Mouse (Mus musculus): Measurements from ENCODE around the gene Nrde2. TPM values are rescaled to one million over a fixed set of nuclear protein-coding genes. Genes with fewer than 3 reads are reported as not detected.
"Not testable (repeated sequence)": the region's sequence is repeated elsewhere in the genome, so short reads cannot be mapped to it uniquely, and the experiment has no call there.

The Nrde2 gene
- polyA plus RNA-seq, 1 experiment from 2014 or later: 19.8 TPM

- Histone ChIP-seq H3K4me1 (replicated peaks) (peaks cover 22% of the 10 kb centered on the region), H3K9me3 (no peaks in the 10 kb centered on the region), H3K4me3 (replicated peaks) (no peak overlapping the region), H3K9ac (replicated peaks) (no peak overlapping the region), H3K4me2 (no peak overlapping the region), H3K27ac (no peak overlapping the region), H3K36me3 (no peaks in the 10 kb centered on the region), H3K27me3 (no peaks in the 10 kb centered on the region)
- ATAC-seq (ENCODE audit: insufficient number of reproducible peaks, insufficient read depth, low FRiP score, low TSS enrichment, low read depth): no peak
- 58% methylated on average over 7 of the region's 7 CpGs for WGBS
These were observed 37.3 kb upstream of the Nrde2 start for GRCm38 (mm10) chr12:100196786-100197185.

GRCm38 (mm10) chr12:100194181-100194580 is 34.7 kb upstream of the Nrde2 start:
- Histone ChIP-seq H3K4me2 (no peak overlapping the region), H3K9ac (replicated peaks) (no peak overlapping the region), H3K9me3 (no peaks in the 10 kb centered on the region), H3K27ac (no peak overlapping the region), H3K27me3 (no peaks in the 10 kb centered on the region), H3K4me1 (replicated peaks) (peaks cover 12% of the 10 kb centered on the region; the same call in 1 of the 2 replicates), H3K4me3 (replicated peaks) (no peak overlapping the region), H3K36me3 (no peaks in the 10 kb centered on the region)
- no peak for ATAC-seq (ENCODE audit: insufficient number of reproducible peaks, insufficient read depth, low FRiP score, low TSS enrichment, low read depth)
- 92% methylated on average over 1 of the region's 1 CpGs for WGBS

GRCm38 (mm10) chr12:100190802-100191201 is 31.3 kb upstream of the Nrde2 start:
- H3K27me3 ChIP-seq: no peaks in the 10 kb centered on the region
- H3K27ac ChIP-seq: no peak overlapping the region
- no peaks in the 10 kb centered on the region for H3K36me3 ChIP-seq
- H3K9ac ChIP-seq (replicated peaks): no peak overlapping the region
- no peak for ATAC-seq (ENCODE audit: insufficient number of reproducible peaks, insufficient read depth, low FRiP score, low TSS enrichment, low read depth)
- no peak overlapping the region for H3K4me2 ChIP-seq
- H3K4me1 ChIP-seq (replicated peaks): peaks cover 7% of the 10 kb centered on the region; the same call in 1 of the 2 replicates
- WGBS: 91% methylated on average over 6 of the region's 6 CpGs
- H3K4me3 ChIP-seq (replicated peaks): no peak overlapping the region
- H3K9me3 ChIP-seq: no peaks in the 10 kb centered on the region

- Histone ChIP-seq H3K9ac (replicated peaks) (peak overlapping the region; percentile 63), H3K36me3 (no peaks in the 10 kb centered on the region), H3K4me1 (replicated peaks) (peaks cover 7% of the 10 kb centered on the region; the same call in 1 of the 2 replicates), H3K27ac (peak overlapping the region; percentile 100), H3K27me3 (no peaks in the 10 kb centered on the region), H3K4me3 (replicated peaks) (peak overlapping the region; percentile 60), H3K4me2 (peak overlapping the region; percentile 75), H3K9me3 (no peaks in the 10 kb centered on the region)
- no peak; the same call in 1 of the 2 replicates for ATAC-seq (ENCODE audit: insufficient number of reproducible peaks, insufficient read depth, low FRiP score, low TSS enrichment, low read depth)
- WGBS: under 1% methylated on average over 29 of the region's 29 CpGs
These were observed 28.4 kb upstream of the Nrde2 start for GRCm38 (mm10) chr12:100187756-100188430.

GRCm38 (mm10) chr12:100187013-100187755 is 27.7 kb upstream of the Nrde2 start:
- under 1% methylated on average over 52 of the region's 52 CpGs for WGBS
- peak; percentile 100 for ATAC-seq (ENCODE audit: insufficient number of reproducible peaks, insufficient read depth, low FRiP score, low TSS enrichment, low read depth)
- H3K4me3 ChIP-seq (replicated peaks): peak overlapping the region; percentile 60

GRCm38 (mm10) chr12:100186376-100186775 is 26.9 kb upstream of the Nrde2 start:
- H3K9me3 ChIP-seq: no peaks in the 10 kb centered on the region
- WGBS: 6% methylated on average over 6 of the region's 6 CpGs
- no peaks in the 10 kb centered on the region for H3K36me3 ChIP-seq
- peak overlapping the region; percentile 84 for H3K9ac ChIP-seq (replicated peaks)
- H3K4me1 ChIP-seq (replicated peaks): peaks cover 8% of the 10 kb centered on the region; the same call in 1 of the 2 replicates
- no peaks in the 10 kb centered on the region for H3K27me3 ChIP-seq
- H3K27ac ChIP-seq: peak overlapping the region; percentile 100
- ATAC-seq (ENCODE audit: insufficient number of reproducible peaks, insufficient read depth, low FRiP score, low TSS enrichment, low read depth): no peak
- peak overlapping the region; percentile 75 for H3K4me2 ChIP-seq
- peak overlapping the region; percentile 60 for H3K4me3 ChIP-seq (replicated peaks)

More at GRCm38 (mm10) chr12:100187013-100187755, 27.7 kb upstream of the Nrde2 start:
- H3K9ac ChIP-seq (replicated peaks): peak overlapping the region; percentile 84
- H3K4me1 ChIP-seq (replicated peaks): peaks cover 7% of the 10 kb centered on the region; the same call in 1 of the 2 replicates
- no peaks in the 10 kb centered on the region for H3K9me3 ChIP-seq
- H3K27me3 ChIP-seq: no peaks in the 10 kb centered on the region
- peak overlapping the region; percentile 100 for H3K27ac ChIP-seq
- H3K36me3 ChIP-seq: no peaks in the 10 kb centered on the region
- peak overlapping the region; percentile 75 for H3K4me2 ChIP-seq

- Histone ChIP-seq H3K4me3 (replicated peaks) (no peak overlapping the region), H3K9ac (replicated peaks) (no peak overlapping the region), H3K36me3 (no peaks in the 10 kb centered on the region), H3K4me2 (0 out of 2 replicates have a peak overlapping the region, but pooled peaks have one; percentile 75), H3K9me3 (no peaks in the 10 kb centered on the region), H3K27ac (0 out of 2 replicates have a peak overlapping the region, but pooled peaks have one; percentile 47), H3K4me1 (replicated peaks) (peaks cover 12% of the 10 kb centered on the region; the same call in 1 of the 2 replicates), H3K27me3 (no peaks in the 10 kb centered on the region)
- no peak for ATAC-seq (ENCODE audit: insufficient number of reproducible peaks, insufficient read depth, low FRiP score, low TSS enrichment, low read depth)
- 82% methylated on average over 7 of the region's 7 CpGs for WGBS
These were observed 26.4 kb upstream of the Nrde2 start for GRCm38 (mm10) chr12:100185897-100186296.

- not testable (repeated sequence) for H3K4me3 ChIP-seq (replicated peaks); H3K4me2 ChIP-seq; H3K9ac ChIP-seq (replicated peaks); H3K9me3 ChIP-seq; H3K27ac ChIP-seq; H3K36me3 ChIP-seq; ATAC-seq (ENCODE audit: insufficient number of reproducible peaks, insufficient read depth, low FRiP score, low TSS enrichment, low read depth); H3K27me3 ChIP-seq
- WGBS: 87% methylated on average over 2 of the region's 2 CpGs
- H3K4me1 ChIP-seq (replicated peaks): peaks cover 12% of the 10 kb centered on the region; the same call in 1 of the 2 replicates
These were observed 25.5 kb upstream of the Nrde2 start for GRCm38 (mm10) chr12:100184976-100185375.

GRCm38 (mm10) chr12:100183970-100184369 is 24.5 kb upstream of the Nrde2 start:
- Histone ChIP-seq H3K4me1 (replicated peaks) (peaks cover 12% of the 10 kb centered on the region; the same call in 1 of the 2 replicates), H3K9me3 (no peaks in the 10 kb centered on the region), H3K27ac (no peak overlapping the region), H3K36me3 (no peaks in the 10 kb centered on the region), H3K4me3 (replicated peaks) (no peak overlapping the region), H3K4me2 (no peak overlapping the region), H3K9ac (replicated peaks) (no peak overlapping the region), H3K27me3 (no peaks in the 10 kb centered on the region)
- WGBS: 41% methylated on average over 5 of the region's 5 CpGs
- ATAC-seq (ENCODE audit: insufficient number of reproducible peaks, insufficient read depth, low FRiP score, low TSS enrichment, low read depth): no peak

GRCm38 (mm10) chr12:100182676-100183075 is 23.2 kb upstream of the Nrde2 start:
- Histone ChIP-seq H3K4me2 (no peak overlapping the region), H3K27ac (no peak overlapping the region), H3K4me1 (replicated peaks) (peaks cover 14% of the 10 kb centered on the region), H3K9ac (replicated peaks) (no peak overlapping the region), H3K9me3 (no peaks in the 10 kb centered on the region), H3K4me3 (replicated peaks) (no peak overlapping the region), H3K36me3 (no peaks in the 10 kb centered on the region), H3K27me3 (no peaks in the 10 kb centered on the region)
- 84% methylated on average over 2 of the region's 2 CpGs for WGBS
- ATAC-seq (ENCODE audit: insufficient number of reproducible peaks, insufficient read depth, low FRiP score, low TSS enrichment, low read depth): no peak

- 88% methylated on average over 13 of the region's 13 CpGs for WGBS
- peaks cover 29% of the 10 kb centered on the region for H3K4me1 ChIP-seq (replicated peaks)
- no peaks in the 10 kb centered on the region for H3K36me3 ChIP-seq
- no peak overlapping the region for H3K27ac ChIP-seq
- ATAC-seq (ENCODE audit: insufficient number of reproducible peaks, insufficient read depth, low FRiP score, low TSS enrichment, low read depth): no peak
- no peak overlapping the region for H3K4me3 ChIP-seq (replicated peaks)
- H3K9ac ChIP-seq (replicated peaks): no peak overlapping the region
- no peaks in the 10 kb centered on the region for H3K27me3 ChIP-seq
- no peaks in the 10 kb centered on the region for H3K9me3 ChIP-seq
- no peak overlapping the region for H3K4me2 ChIP-seq
These were observed 21.3 kb upstream of the Nrde2 start for GRCm38 (mm10) chr12:100180802-100181201.
